Mouse (Mus musculus) midbrain, embryonic 16.5 days (tissue): ENCODE results near the gene Chrm5. TPM values are rescaled to one million over a fixed set of nuclear protein-coding genes. Genes with fewer than 3 reads are reported as not detected.

ENCODE experiments used
- ATAC-seq: fragments of 200-750 bp; cut with Nextera tagmentation; 2 replicates; pipeline ENCODE4 v1.8.0; 2017; ENCODE audit warnings: moderate TSS enrichment
- H3K27ac ChIP-seq: fragments of 300-500 bp; sonication (generic); 2 replicates; pipeline ENCODE4 v1.5.1; 2014; ENCODE audit warnings: mild to moderate bottlenecking, low read length, mixed read lengths
- H3K27me3 ChIP-seq: fragments of 300-500 bp; sonication (generic); 2 replicates; pipeline ENCODE4 v1.6.1; 2014; ENCODE audit warnings: low read depth, low read length, mixed read lengths; ENCODE audit not compliant: control insufficient read depth, insufficient read depth
- H3K36me3 ChIP-seq: fragments of 300-500 bp; sonication (generic); 2 replicates; pipeline ENCODE4 v1.6.1; 2014; ENCODE audit warnings: mild to moderate bottlenecking, low read length, moderate library complexity, mixed read lengths; ENCODE audit not compliant: control insufficient read depth, insufficient read depth
- H3K4me1 ChIP-seq: fragments of 300-500 bp; sonication (generic); 2 replicates; pipeline ENCODE4 v1.6.1; 2014; ENCODE audit warnings: mild to moderate bottlenecking, low read length, mixed read lengths; ENCODE audit not compliant: control insufficient read depth, insufficient read depth
- H3K4me2 ChIP-seq: fragments of 300-500 bp; sonication (generic); 2 replicates; pipeline ENCODE4 v1.6.1; 2014; ENCODE audit warnings: mild to moderate bottlenecking, low read length, mixed read lengths
- H3K4me3 ChIP-seq: fragments of 300-500 bp; sonication (generic); 2 replicates; pipeline ENCODE4 v1.5.1; 2014; ENCODE audit warnings: low read depth, mild to moderate bottlenecking, low read length, moderate library complexity, mixed read lengths
- H3K9ac ChIP-seq: fragments of 300-500 bp; sonication (generic); 2 replicates; pipeline ENCODE4 v1.6.1; 2014; ENCODE audit warnings: low read depth, low read length, mixed read lengths
- H3K9me3 ChIP-seq: fragments of 300-500 bp; sonication (generic); replicated peaks from 2 replicates; pipeline ENCODE4 v1.6.1; 2014; ENCODE audit warnings: mild to moderate bottlenecking, low read length, mixed read lengths; ENCODE audit not compliant: control insufficient read depth, poor library complexity, severe bottlenecking
- WGBS: fragments of 180-500 bp; shearing (Covaris S2); extraction: QIAGEN DNeasy Blood & Tissue Kit; methylation state at CpG from one replicate; pipeline ENCODE4 v1.1.7; 2014; 5-methylcytosine and 5-hydroxymethylcytosine counted together
- polyA plus RNA-seq: library from polyadenylated mRNA; unstranded; fragments of >200 nt; fragmentation: Nextera tagmentation; extraction: Ambion mirVana; gene quantifications from 2 replicates; pipeline ENCODE4 v1.2.1, GENCODE M21; 2015

Chrm5 gene
- polyA plus RNA-seq = 1.4 and 1.5 TPM in 2 replicates

GRCm38 (mm10) chr2:112480669-112481068 lies at the start of gene Chrm5:
Gene Chrm5 (minus strand): TSS chr2:112480769.
- no peak for ATAC-seq

DNA sequence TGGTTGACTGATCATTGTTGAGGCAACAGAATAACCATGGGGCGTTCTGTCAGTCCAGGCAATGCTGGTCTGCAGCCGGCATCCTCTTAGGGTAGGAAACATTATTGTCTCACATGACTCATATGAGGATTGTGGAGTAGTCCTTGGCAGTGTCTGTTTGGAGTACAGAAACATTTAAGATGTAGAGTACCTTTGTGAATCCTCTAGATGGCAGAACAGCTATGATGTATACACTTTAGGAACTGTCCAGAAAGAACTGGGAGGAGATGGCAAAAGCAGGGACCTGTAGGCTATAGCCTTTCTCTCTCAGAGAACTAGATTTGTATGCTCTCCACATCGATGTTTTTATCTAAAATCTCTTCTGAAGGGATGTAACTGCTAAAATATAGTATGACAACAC lies 46.4 kb upstream of the Chrm5 start:
- Histone ChIP-seq H3K9ac (no peak overlapping the region), H3K27ac (no peak overlapping the region), H3K36me3 (no peaks in the 10 kb centered on the region), H3K9me3 (no peaks in the 10 kb centered on the region), H3K4me3 (no peak overlapping the region), H3K4me2 (no peak overlapping the region), H3K27me3 (no peaks in the 10 kb centered on the region), H3K4me1 (no peaks in the 10 kb centered on the region)
- no peak for ATAC-seq
- WGBS = 90% methylated on average over 3 of the region's 3 CpGs

More at GRCm38 (mm10) chr2:112480669-112481068, at the start of gene Chrm5:
- H3K9me3 ChIP-seq = no peaks in the 10 kb centered on the region
- H3K27ac ChIP-seq = no peak within 1 kb of the TSS
- H3K4me3 ChIP-seq = no peak within 1 kb of the TSS
- WGBS = 96% methylated on average over 5 of the region's 5 CpGs
- no peaks in the 10 kb centered on the region for H3K4me1 ChIP-seq
- no peak within 1 kb of the TSS for H3K9ac ChIP-seq
- H3K27me3 ChIP-seq = no peaks in the 10 kb centered on the region
- no peaks in the 10 kb centered on the region for H3K36me3 ChIP-seq
- H3K4me2 ChIP-seq = no peak within 1 kb of the TSS

DNA sequence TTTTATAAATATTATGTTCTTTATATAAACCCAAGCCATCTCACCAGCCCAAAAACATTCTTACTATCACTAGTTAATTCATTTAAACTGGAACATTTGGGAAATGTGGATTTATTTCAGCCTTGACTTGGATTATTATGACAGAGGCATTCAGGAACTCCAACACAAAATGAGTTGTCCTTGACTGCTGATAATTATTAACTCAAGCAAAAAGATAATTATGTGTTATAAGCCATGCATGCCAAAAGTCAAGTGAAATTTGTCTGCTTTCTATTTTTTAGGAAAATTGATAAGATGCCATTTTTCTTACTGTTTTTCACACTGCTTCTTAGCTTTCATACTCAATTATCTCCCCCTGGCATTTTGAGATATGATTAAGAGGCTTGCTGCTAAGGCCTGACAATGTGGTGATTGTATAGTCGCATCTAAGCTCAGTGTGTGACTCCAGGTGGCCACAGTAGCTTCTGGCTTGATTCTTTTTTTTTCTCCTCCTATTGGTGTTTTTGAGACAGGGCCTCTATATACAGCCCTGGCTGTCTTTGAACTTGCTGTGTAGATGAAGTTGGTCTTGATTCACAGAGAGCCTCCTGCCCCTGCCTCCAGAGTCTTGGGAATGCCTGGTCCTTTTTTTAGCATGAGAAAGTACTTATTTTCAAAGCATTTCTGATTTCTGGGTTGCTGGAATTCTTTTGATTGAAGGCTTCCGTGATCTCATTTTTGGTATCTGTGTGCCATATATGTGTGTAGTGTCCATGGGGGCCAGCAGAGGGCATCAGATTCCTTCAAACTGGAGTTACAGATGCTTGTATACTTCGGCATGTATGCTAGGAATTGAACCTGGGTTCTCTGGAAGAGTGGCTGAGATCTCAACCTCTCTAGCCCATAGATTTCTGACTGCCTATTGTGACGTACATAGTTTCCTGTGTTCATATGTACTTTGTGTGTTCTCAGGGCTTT lies 40.2 kb upstream of the Chrm5 start:
- Histone ChIP-seq H3K4me2 (no peak overlapping the region), H3K4me1 (no peaks in the 10 kb centered on the region), H3K4me3 (no peak overlapping the region), H3K27ac (no peak overlapping the region), H3K36me3 (no peaks in the 10 kb centered on the region), H3K9me3 (no peaks in the 10 kb centered on the region), H3K9ac (no peak overlapping the region), H3K27me3 (no peaks in the 10 kb centered on the region)
- no peak for ATAC-seq
- WGBS = 84% methylated on average over 4 of the region's 4 CpGs

GRCm38 (mm10) chr2:112518541-112518940 lies 38.0 kb upstream of the Chrm5 start:
- Histone ChIP-seq H3K4me3 (no peak overlapping the region), H3K9ac (no peak overlapping the region), H3K4me1 (no peaks in the 10 kb centered on the region), H3K27ac (no peak overlapping the region), H3K36me3 (no peaks in the 10 kb centered on the region), H3K4me2 (no peak overlapping the region), H3K9me3 (no peaks in the 10 kb centered on the region), H3K27me3 (no peaks in the 10 kb centered on the region)
- ATAC-seq = no peak

DNA sequence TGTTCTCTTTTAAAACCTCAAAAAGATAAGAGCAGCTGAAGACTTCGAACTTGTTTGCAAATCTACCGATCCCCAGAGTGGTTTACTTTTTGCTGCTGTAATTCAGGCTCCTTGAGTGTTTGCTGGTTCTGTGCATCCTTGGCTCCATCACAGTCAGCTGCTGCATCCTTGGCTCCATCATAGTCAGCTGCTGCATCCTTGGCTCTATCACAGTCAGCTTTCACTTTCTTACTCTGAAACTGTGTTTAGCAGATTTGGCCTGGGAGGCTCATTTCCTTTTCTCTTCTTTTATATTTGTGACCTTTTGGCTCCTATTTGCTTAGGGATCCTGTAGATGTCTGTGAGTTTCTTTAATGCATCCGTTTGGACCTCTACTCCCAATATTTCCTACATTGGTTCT lies 36.6 kb upstream of the Chrm5 start:
- Histone ChIP-seq H3K4me2 (no peak overlapping the region), H3K27me3 (no peaks in the 10 kb centered on the region), H3K4me1 (no peaks in the 10 kb centered on the region), H3K36me3 (no peaks in the 10 kb centered on the region), H3K27ac (no peak overlapping the region), H3K9ac (no peak overlapping the region), H3K9me3 (no peaks in the 10 kb centered on the region), H3K4me3 (no peak overlapping the region)
- 94% methylated on average over 3 of the region's 3 CpGs for WGBS
- no peak for ATAC-seq

DNA sequence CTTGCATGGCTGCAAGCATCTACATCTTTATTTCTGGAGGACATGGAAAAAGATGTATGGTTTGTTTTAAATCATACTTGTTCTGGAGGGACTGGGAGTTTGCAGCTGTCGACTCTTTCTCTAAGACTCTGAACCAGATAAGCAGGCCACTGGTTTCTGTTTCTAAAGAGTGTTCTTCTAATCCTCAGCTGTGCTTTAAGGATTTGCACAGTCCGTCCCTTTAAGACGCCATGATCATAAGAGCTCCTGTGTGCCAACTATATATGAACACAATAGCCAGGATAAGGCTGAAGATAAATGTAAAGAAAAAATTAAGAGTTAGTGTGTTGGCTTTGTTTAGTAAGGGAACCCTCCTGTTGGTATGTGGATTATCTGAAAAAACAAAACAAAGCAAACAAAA lies 36.2 kb upstream of the Chrm5 start:
- Histone ChIP-seq H3K36me3 (no peaks in the 10 kb centered on the region), H3K4me2 (no peak overlapping the region), H3K9me3 (no peaks in the 10 kb centered on the region), H3K9ac (no peak overlapping the region), H3K27ac (no peak overlapping the region), H3K4me3 (no peak overlapping the region), H3K27me3 (no peaks in the 10 kb centered on the region), H3K4me1 (no peaks in the 10 kb centered on the region)
- WGBS = 71% methylated on average over 3 of the region's 3 CpGs
- ATAC-seq = no peak

DNA sequence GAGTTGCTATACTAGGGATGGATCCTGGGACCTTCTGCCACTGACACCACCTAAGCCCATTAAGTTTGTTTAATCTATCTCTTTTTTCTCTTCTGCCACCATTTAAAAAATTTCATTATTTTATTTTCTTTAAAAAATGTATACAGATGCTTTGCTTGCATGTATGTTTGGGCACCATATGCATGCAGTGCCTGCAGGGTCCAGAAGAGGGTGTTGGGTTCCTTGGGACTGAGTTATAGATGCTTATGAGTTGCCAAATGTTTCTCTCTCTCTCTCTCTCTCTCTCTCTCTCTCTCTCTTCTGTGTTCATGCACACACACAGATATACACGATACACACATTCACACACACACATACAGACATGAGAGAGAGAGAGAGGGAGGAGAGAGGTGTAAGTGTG lies 32.5 kb upstream of the Chrm5 start:
- Histone ChIP-seq H3K9ac (no peak overlapping the region), H3K4me1 (no peaks in the 10 kb centered on the region), H3K36me3 (no peaks in the 10 kb centered on the region), H3K4me3 (no peak overlapping the region), H3K27ac (no peak overlapping the region), H3K27me3 (no peaks in the 10 kb centered on the region), H3K9me3 (no peaks in the 10 kb centered on the region), H3K4me2 (no peak overlapping the region)
- no peak for ATAC-seq
- 92% methylated on average over 1 of the region's 1 CpGs for WGBS

DNA sequence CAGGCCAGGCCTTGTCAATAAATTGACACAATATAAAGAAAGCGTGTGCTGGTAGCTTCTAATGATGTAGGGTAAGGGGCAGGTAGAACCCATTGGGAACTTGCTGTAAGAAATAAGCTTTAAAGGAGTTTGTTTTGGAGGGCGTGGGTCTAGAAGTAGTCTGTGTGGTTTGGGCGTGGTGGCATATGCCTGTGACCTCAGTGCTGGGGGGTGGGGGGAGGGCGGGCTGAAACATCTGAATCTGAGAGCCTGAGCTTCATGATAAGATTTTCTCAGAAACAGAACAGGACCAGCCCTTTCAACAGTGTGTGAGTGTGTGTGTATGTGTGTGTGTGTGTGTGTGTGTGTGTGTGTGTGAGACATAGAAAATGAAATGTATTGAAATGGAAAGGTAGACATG lies 29.6 kb upstream of the Chrm5 start:
- WGBS = 93% methylated on average over 4 of the region's 4 CpGs
- no peak overlapping the region for H3K27ac ChIP-seq
- no peak for ATAC-seq
- no peak overlapping the region for H3K4me2 ChIP-seq
- no peaks in the 10 kb centered on the region for H3K27me3 ChIP-seq
- no peaks in the 10 kb centered on the region for H3K9me3 ChIP-seq
- no peaks in the 10 kb centered on the region for H3K36me3 ChIP-seq
- no peak overlapping the region for H3K4me3 ChIP-seq
- no peaks in the 10 kb centered on the region for H3K4me1 ChIP-seq
- no peak overlapping the region for H3K9ac ChIP-seq

GRCm38 (mm10) chr2:112507444-112507843 lies 26.9 kb upstream of the Chrm5 start:
- Histone ChIP-seq H3K27me3 (no peaks in the 10 kb centered on the region), H3K9ac (no peak overlapping the region), H3K9me3 (no peaks in the 10 kb centered on the region), H3K36me3 (no peaks in the 10 kb centered on the region), H3K4me1 (no peaks in the 10 kb centered on the region), H3K4me3 (no peak overlapping the region), H3K4me2 (no peak overlapping the region), H3K27ac (no peak overlapping the region)
- no peak for ATAC-seq
- 98% methylated on average over 1 of the region's 1 CpGs for WGBS
